Mouse (Mus musculus): ENCODE results near the gene Plcd1.
A peak's percentile ranks its signal among the peaks of the same experiment; 100 is the strongest.

The Plcd1 gene

GRCm38 (mm10) chr9:119053964-119054576, 39.2 kb downstream of the Plcd1 start:
- no peak for DNase-seq (ENCODE audit: low spot score in 2 of 2)

GRCm38 (mm10) chr9:119052154-119052944, 41.0 kb downstream of the Plcd1 start, which contains the start of gene Vill:
Gene Vill (plus strand): TSS chr9:119052778.
- no peak for DNase-seq (ENCODE audit: low spot score in 2 of 2)

GRCm38 (mm10) chr9:119051158-119051557, 42.1 kb downstream of the Plcd1 start:
- no peak for DNase-seq (ENCODE audit: low spot score in 2 of 2)

GRCm38 (mm10) chr9:119048182-119048903, 45.0 kb downstream of the Plcd1 start:
- DNase-seq (ENCODE audit: low spot score in 2 of 2), result no peak

GRCm38 (mm10) chr9:119040101-119040775, 53.1 kb downstream of the Plcd1 start:
- DNase-seq (ENCODE audit: low spot score in 2 of 2), result no peak

- DNase-seq (ENCODE audit: low spot score in 2 of 2), result no peak
Measured at GRCm38 (mm10) chr9:119038574-119038973, 54.7 kb downstream of the Plcd1 start.

- DNase-seq (ENCODE audit: low spot score in 2 of 2), result no peak
Measured at GRCm38 (mm10) chr9:119037076-119037730, 56.1 kb downstream of the Plcd1 start.

GRCm38 (mm10) chr9:119035836-119036235, 57.5 kb downstream of the Plcd1 start:
- DNase-seq (ENCODE audit: low spot score in 2 of 2), result no peak

- no peak for DNase-seq (ENCODE audit: low spot score in 2 of 2)
Measured at GRCm38 (mm10) chr9:119034676-119035665, 58.3 kb downstream of the Plcd1 start.

- DNase-seq (ENCODE audit: low spot score in 2 of 2), result no peak
Measured at GRCm38 (mm10) chr9:119034069-119034468, 59.2 kb downstream of the Plcd1 start.

GRCm38 (mm10) chr9:119033111-119033921, 60.0 kb downstream of the Plcd1 start:
- peak; percentile 64 to 68 for DNase-seq (ENCODE audit: low spot score in 2 of 2)

- DNase-seq (ENCODE audit: low spot score in 2 of 2), result no peak
Measured at GRCm38 (mm10) chr9:119032538-119032937, 60.8 kb downstream of the Plcd1 start.

- no peak for DNase-seq (ENCODE audit: low spot score in 2 of 2)
Measured at GRCm38 (mm10) chr9:119031772-119032171, 61.5 kb downstream of the Plcd1 start.

GRCm38 (mm10) chr9:119031038-119031437, 62.3 kb downstream of the Plcd1 start:
- no peak for DNase-seq (ENCODE audit: low spot score in 2 of 2)

- DNase-seq (ENCODE audit: low spot score in 2 of 2), result no peak
Measured at GRCm38 (mm10) chr9:119029568-119029967, 63.7 kb downstream of the Plcd1 start.

- DNase-seq (ENCODE audit: low spot score in 2 of 2), result no peak
Measured at GRCm38 (mm10) chr9:119028226-119029195, 64.8 kb downstream of the Plcd1 start.

GRCm38 (mm10) chr9:119027337-119027736, 66.0 kb downstream of the Plcd1 start:
- DNase-seq (ENCODE audit: low spot score in 2 of 2), result no peak

- no peak for DNase-seq (ENCODE audit: low spot score in 2 of 2)
Measured at GRCm38 (mm10) chr9:119025832-119026331, 67.4 kb downstream of the Plcd1 start.
